Mouse (Mus musculus): Measurements from ENCODE around the gene Klf9.

GRCm38 (mm10) chr19:23162877-23163276 lies 21.9 kb downstream of the Klf9 start:
- TF ChIP-seq POLR2A (IDR thresholded peaks at IDR 0.05; ENCODE audit: low read depth, low read length) (no peak), CTCF (conservative IDR thresholded peaks at IDR 0.05; ENCODE audit: insufficient read depth, insufficient read length, low read depth, low read length) (no peak)

Data from kidney, adult 2 months (tissue).